Mouse (Mus musculus) testis, adult 2 months (tissue): ENCODE data around the gene Acat1.

Experiments
- CTCF ChIP-seq: fragments of 200-500 bp; IDR thresholded peaks from 2 replicates; pipeline ENCODE4 v1.5.1; 2012; ENCODE audit warnings: low read depth, mild to moderate bottlenecking, inconsistent platforms, low read length, moderate library complexity; ENCODE audit not compliant: control insufficient read depth, insufficient read depth, insufficient replicate concordance
- POLR2A ChIP-seq: fragments of 200-500 bp; IDR thresholded peaks from 2 replicates; pipeline ENCODE4 v1.6.1; 2012; ENCODE audit warnings: low read depth, mild to moderate bottlenecking, inconsistent platforms, low read length, moderate library complexity; ENCODE audit not compliant: control insufficient read depth

DNA sequence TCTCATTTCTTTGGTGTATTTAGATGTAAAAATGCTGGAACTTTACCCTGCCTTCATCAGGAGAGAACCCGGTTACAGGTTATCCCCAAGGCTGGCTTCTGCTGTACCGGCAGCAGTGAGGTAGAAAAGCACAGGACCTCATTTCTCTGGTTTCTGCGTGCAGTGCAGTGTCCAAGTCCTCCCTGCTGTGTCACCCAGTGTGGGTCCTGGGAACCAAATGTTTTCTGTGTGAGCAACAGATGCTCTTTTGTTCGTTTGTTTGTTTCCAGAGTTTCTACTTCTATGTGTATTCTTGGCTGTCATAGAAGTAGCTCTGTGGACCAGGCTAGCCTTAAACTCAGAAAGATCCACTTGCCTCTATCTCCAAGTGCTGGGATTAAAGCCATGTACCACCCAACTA, 28.3 kb downstream of the Acat1 start:
- TF ChIP-seq CTCF (no peak), POLR2A (no peak)
